Mouse (Mus musculus): Measurements from ENCODE around the gene Ccr9.

DNA sequence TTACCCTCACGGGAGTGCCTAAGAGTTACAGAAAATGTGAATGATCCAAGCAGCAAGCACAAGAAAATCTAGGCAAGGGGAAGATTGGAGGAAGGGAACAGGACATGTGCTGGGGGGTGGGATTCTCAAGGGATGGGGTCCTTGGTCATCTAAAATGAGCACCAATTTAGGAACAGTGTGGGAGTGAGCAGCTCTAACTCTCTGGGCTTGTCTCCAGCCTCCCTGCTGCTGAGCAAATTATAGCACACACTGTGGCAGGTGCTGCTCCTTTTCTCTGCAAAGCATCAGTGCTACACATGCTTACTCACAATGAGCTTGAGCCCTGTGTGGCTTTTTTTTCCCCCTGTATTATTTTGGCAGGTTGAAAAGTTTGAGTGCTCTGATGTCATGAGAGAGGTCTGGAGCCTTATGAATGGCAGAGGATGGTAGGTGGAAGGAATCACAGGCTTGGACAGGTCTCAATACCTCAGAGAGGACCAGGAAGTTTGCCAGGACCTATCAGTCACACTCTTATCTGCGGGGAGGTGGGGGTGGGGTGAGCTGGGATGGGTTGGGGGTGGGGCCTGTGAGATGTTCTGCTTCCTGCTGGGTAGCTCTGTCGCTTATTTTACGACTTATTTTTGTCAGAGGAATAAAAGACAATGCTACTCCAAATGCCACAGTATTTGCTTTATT is 110.8 kb downstream of the Ccr9 start:
- TF ChIP-seq CTCF (IDR thresholded peaks at IDR 0.05; ENCODE audit: extremely low read depth, insufficient read depth, insufficient read length, insufficient replicate concordance): no peak
- no peak for TF ChIP-seq POLR2A (IDR thresholded peaks at IDR 0.05; ENCODE audit: low read depth, low read length)

Measured in spleen, adult 2 months (tissue).